In the genomic region with DNA sequence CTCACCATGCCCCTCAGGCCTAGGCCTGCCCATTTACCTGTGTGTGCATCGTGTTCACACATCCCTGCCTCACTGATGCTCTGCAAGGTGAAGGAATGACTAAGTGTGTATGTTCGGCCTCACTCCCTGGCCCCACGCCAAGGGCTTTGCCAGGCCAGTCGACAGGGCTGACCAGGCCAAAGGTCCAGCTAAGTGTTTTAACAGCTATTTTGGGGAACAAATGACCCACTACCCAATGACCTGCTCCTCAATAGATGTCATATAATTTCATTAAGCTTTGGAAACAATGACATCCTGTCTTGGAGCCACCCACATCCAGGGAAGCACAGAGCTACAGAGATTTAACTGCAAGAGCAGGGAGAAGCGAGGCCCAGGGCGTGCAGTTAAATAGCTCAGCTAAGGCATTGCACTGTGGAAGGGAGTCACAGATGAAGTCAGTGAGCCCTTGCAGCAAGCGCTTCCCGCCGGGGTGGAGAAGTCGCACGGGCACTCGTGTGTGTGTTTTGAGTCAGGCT, we compare ENCODE assay signal across 9 mouse cellular contexts. TPM values are rescaled to one million over a fixed set of nuclear protein-coding genes. Genes with fewer than 3 reads are reported as not detected.
DNase-seq lines count a peak whose midpoint lies in the region; ATAC-seq and TF ChIP-seq lines count a peak whose summit lies in the region.
"Had no signal": no experiment of that assay in that cellular context is flagged by ENCODE, and none has a peak within 500 bp of the region (broad histone marks: within the 10 kb centered on the region; RNA-seq: fewer than 3 reads in every experiment).

No protein-coding gene starts in this region.

- no peaks in the 10 kb centered on the region for H3K27me3 ChIP-seq in heart, embryonic 10.5 days (ENCODE audit: insufficient read depth, poor library complexity, severe bottlenecking)
- H3K27me3 ChIP-seq in kidney, embryonic 15.5 days, result no peaks in the 10 kb centered on the region
- H3K27me3 ChIP-seq: Patski had no signal

- TF ChIP-seq CTCF in brain, embryonic 14.5 days (IDR thresholded peaks at IDR 0.05; ENCODE audit: borderline replicate concordance, extremely low read depth, insufficient read depth, insufficient read length), result no peak

- WGBS in heart, embryonic 10.5 days, result 67% methylated on average over 12 of the region's 12 CpGs
- 35% methylated on average over 12 of the region's 12 CpGs for WGBS in kidney, embryonic 15.5 days
- 88% methylated on average over 12 of the region's 12 CpGs for WGBS in macrophage (ENCODE audit: missing documents)

- no peaks in the 10 kb centered on the region for H3K9me3 ChIP-seq in heart, embryonic 10.5 days
- H3K9me3 ChIP-seq in kidney, embryonic 15.5 days (replicated peaks), result no peaks in the 10 kb centered on the region

- peaks cover 44% of the 10 kb centered on the region for H3K79me2 ChIP-seq in macrophage (ENCODE audit: inconsistent target)

- peaks cover 39% of the 10 kb centered on the region for H3K4me1 ChIP-seq in heart, embryonic 10.5 days
- peaks cover 41% of the 10 kb centered on the region for H3K4me1 ChIP-seq in kidney, embryonic 15.5 days

- no peak overlapping the region for H3K9ac ChIP-seq in kidney, embryonic 15.5 days

- H3K4me2 ChIP-seq in kidney, embryonic 15.5 days, result no peak overlapping the region

- peak; percentile 29 for DNase-seq in layer of hippocampus, adult 11-12 months (ENCODE audit: low spot score)
- DNase-seq in layer of hippocampus, postnatal 10 days (ENCODE audit: low spot score in 2 of 2), result no peak
- DNase-seq in brain, embryonic 14.5 days (ENCODE audit: low read depth), result peak; percentile 16
- no peak for DNase-seq in heart, embryonic 10.5 days (ENCODE audit: low spot score)
- DNase-seq in thymus, postnatal 4 days, result no peak
- DNase-seq in embryo, embryonic 10 days (ENCODE audit: low spot score), result no peak

- no peak for ATAC-seq in kidney, embryonic 15.5 days (replicated peaks; ENCODE audit: low FRiP score)
- ATAC-seq: Patski had no signal

- TF ChIP-seq POLR2A in brain, embryonic 14.5 days (IDR thresholded peaks at IDR 0.05; ENCODE audit: borderline replicate concordance, extremely low read depth, insufficient read depth, insufficient read length, poor library complexity, severe bottlenecking), result no peak

- H3K4me3 ChIP-seq in heart, embryonic 10.5 days, result no peak overlapping the region
- no peak overlapping the region for H3K4me3 ChIP-seq in kidney, embryonic 15.5 days (replicated peaks)
- H3K4me3 ChIP-seq in macrophage (ENCODE audit: inconsistent target), result no peak overlapping the region

- peaks cover 31% of the 10 kb centered on the region for H3K36me3 ChIP-seq in heart, embryonic 10.5 days
- H3K36me3 ChIP-seq in kidney, embryonic 15.5 days, result peaks cover 14% of the 10 kb centered on the region
- no peaks in the 10 kb centered on the region for H3K36me3 ChIP-seq in macrophage (ENCODE audit: inconsistent target)

- H3K27ac ChIP-seq in heart, embryonic 10.5 days, result peak overlapping the region; percentile 72
- peak overlapping the region; percentile 76 for H3K27ac ChIP-seq in kidney, embryonic 15.5 days
- H3K27ac ChIP-seq in macrophage, result peak overlapping the region; percentile 58

RNA-seq across cellular contexts. Expression of a gene that starts 40.5 kb away (rescaled TPM):
- 10 to 100 TPM; 15.3 to 16.1 TPM for total RNA-seq in layer of hippocampus, postnatal 10 days (2021)
- 56.2 and 71.8 TPM in 2 replicates for polyA plus RNA-seq in brain, embryonic 14.5 days (2012; rRNA removed)
- polyA plus RNA-seq in heart, embryonic 10.5 days (2016; fragmentation: Nextera tagmentation; extraction: Ambion mirVana), result 28.8 and 31.5 TPM in 2 replicates
- polyA plus RNA-seq in kidney, embryonic 15.5 days (2015; fragmentation: Nextera tagmentation; extraction: Ambion mirVana), result 23.1 and 24.8 TPM in 2 replicates
- total RNA-seq in macrophage (2018; cell fraction: chromatin; rRNA removed), result 1,000 to 10,000 TPM in 8 of 26 experiments, 100 to 1,000 TPM in 14, 10 to 100 TPM in 4; 36.2 to 1,811 (median 533) TPM
- total RNA-seq in macrophage (2018; cell fraction: cytosol; rRNA removed), result 1,000 to 10,000 TPM in 5 of 26 experiments, 100 to 1,000 TPM in 14, 10 to 100 TPM in 7; 20.0 to 1,690 (median 314) TPM
- total RNA-seq in macrophage (2018; cell fraction: nucleus; rRNA removed), result 1,000 to 10,000 TPM in 9 of 26 experiments, 100 to 1,000 TPM in 14, 10 to 100 TPM in 3; 28.6 to 2,287 (median 592) TPM
- polyA plus RNA-seq in macrophage (2018), result 10.8 to 29.7 TPM (median 28.3 TPM) in 3 replicates

RNA-seq across cellular contexts. Expression of a gene that starts 41.1 kb away (rescaled TPM):
- total RNA-seq in layer of hippocampus, postnatal 10 days (2021), result 100 to 1,000 TPM; 128 to 155 TPM
- polyA plus RNA-seq in brain, embryonic 14.5 days (2012; rRNA removed), result 193 and 218 TPM in 2 replicates
- 130 and 150 TPM in 2 replicates for polyA plus RNA-seq in heart, embryonic 10.5 days (2016; fragmentation: Nextera tagmentation; extraction: Ambion mirVana)
- 124 and 131 TPM in 2 replicates for polyA plus RNA-seq in kidney, embryonic 15.5 days (2015; fragmentation: Nextera tagmentation; extraction: Ambion mirVana)
- total RNA-seq in macrophage (2018; cell fraction: chromatin; rRNA removed), result 100 to 1,000 TPM in 3 of 26 experiments, 10 to 100 TPM in 23; 27.2 to 136 (median 52.5) TPM
- total RNA-seq in macrophage (2018; cell fraction: cytosol; rRNA removed), result 10 to 100 TPM; 35.4 to 59.1 (median 45.8) TPM
- 100 to 1,000 TPM in 3 of 26 experiments, 10 to 100 TPM in 23; 29.0 to 133 (median 49.8) TPM for total RNA-seq in macrophage (2018; cell fraction: nucleus; rRNA removed)
- 37.4 to 133 TPM (median 109 TPM) in 3 replicates for polyA plus RNA-seq in macrophage (2018)

Comparison
In these comparisons a context has a peak if more than half of its experiments do, and no peak if none do; other contexts are left out.
1. DNase-seq: peak in layer of hippocampus, adult 11-12 months (single experiment) and brain, embryonic 14.5 days (single experiment); none in layer of hippocampus, postnatal 10 days (0 of 2), heart, embryonic 10.5 days (single experiment), thymus, postnatal 4 days (single experiment) and embryo, embryonic 10 days (single experiment).
2. Peak in every context shown above with its lines, with median percentiles within 50 percentile points of each other: H3K27ac ChIP-seq.